Mouse (Mus musculus) small intestine, adult 2 months (tissue): ENCODE measurements around the gene P3h1.

Source experiments
- CTCF ChIP-seq: fragments of 200-500 bp; IDR thresholded peaks from 2 replicates; pipeline ENCODE4 v1.5.1; 2012; ENCODE audit warnings: low read depth, mild to moderate bottlenecking, control low read depth, inconsistent platforms, low read length, moderate library complexity, mixed read lengths; ENCODE audit not compliant: insufficient replicate concordance, insufficient read length; ENCODE audit errors: extremely low read depth
- POLR2A ChIP-seq: fragments of 200-500 bp; IDR thresholded peaks from 2 replicates; pipeline ENCODE4 v1.6.1; 2012; ENCODE audit warnings: low read depth, mild to moderate bottlenecking, control low read depth, inconsistent platforms, low read length, moderate library complexity

GRCm38 (mm10) chr4:119263459-119263858, 30.7 kb downstream of the P3h1 start:
- TF ChIP-seq POLR2A (no peak), CTCF (no peak)
